Mouse (Mus musculus) layer of hippocampus, adult 6 months (tissue): Measurements from ENCODE around the gene Isy1. TPM values are rescaled to one million over a fixed set of nuclear protein-coding genes. Genes with fewer than 3 reads are reported as not detected.

Experiments used
- long read RNA-seq, 2 experiments: library from polyadenylated mRNA; unstranded; transcript quantifications; one replicate each; pipeline ENCODE4 v2.0.0; 2019 to 2020
- polyA plus RNA-seq: library from polyadenylated mRNA; unstranded; fragments of <200 nt; fragmentation: Nextera tagmentation; gene quantifications from 2 replicates; pipeline ENCODE4 v1.2.3, GENCODE M21; 2021

Gene Isy1
- polyA plus RNA-seq = 15.6 and 21.5 TPM in 2 replicates
- long read RNA-seq, experiment 1, full-length matches to known transcripts = 24 of 30 reads
- long read RNA-seq, experiment 1, partial matches to known transcripts = 1 of 30 reads
- long read RNA-seq, experiment 1, other reads (novel, unspliced or antisense) = 5 of 30 reads
- long read RNA-seq, experiment 2, full-length matches to known transcripts = 51 of 59 reads
- long read RNA-seq, experiment 2, partial matches to known transcripts = 1 of 59 reads
- long read RNA-seq, experiment 2, other reads (novel, unspliced or antisense) = 7 of 59 reads

DNA sequence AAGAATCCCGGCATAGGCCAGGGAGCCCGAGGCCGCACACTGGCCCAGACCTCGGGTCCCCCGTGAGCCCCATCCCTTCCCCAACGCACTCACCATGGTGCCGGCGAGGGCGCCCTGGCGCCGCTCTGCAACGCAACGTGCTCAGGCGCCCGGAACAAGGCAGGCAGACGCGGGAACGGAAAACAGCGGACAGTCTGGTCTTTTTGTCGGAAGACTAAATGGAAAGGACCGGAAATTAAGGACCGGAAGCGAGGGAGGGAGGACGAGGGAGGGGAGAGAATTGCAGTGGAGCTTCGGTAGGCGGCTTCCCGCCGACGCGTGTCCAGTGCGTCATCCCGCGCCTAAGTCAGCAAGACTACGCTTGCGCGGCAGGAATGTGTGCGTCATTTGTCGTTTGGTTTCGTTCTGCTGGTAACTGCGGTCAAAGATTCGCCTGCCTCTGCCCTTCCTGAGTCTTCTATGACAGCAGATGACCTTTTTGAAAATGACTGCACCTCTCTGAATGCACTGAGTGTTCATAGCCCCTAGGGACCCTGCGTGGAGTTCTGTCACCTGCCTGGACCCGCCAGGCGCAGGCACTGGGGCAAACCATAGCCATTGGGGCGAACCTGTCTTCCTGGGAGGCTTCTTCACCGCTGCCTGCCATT lies at the start of gene Isy1:
Gene Isy1 (minus strand): TSS at position 248 of the 647 bp plus-strand sequence.

DNA sequence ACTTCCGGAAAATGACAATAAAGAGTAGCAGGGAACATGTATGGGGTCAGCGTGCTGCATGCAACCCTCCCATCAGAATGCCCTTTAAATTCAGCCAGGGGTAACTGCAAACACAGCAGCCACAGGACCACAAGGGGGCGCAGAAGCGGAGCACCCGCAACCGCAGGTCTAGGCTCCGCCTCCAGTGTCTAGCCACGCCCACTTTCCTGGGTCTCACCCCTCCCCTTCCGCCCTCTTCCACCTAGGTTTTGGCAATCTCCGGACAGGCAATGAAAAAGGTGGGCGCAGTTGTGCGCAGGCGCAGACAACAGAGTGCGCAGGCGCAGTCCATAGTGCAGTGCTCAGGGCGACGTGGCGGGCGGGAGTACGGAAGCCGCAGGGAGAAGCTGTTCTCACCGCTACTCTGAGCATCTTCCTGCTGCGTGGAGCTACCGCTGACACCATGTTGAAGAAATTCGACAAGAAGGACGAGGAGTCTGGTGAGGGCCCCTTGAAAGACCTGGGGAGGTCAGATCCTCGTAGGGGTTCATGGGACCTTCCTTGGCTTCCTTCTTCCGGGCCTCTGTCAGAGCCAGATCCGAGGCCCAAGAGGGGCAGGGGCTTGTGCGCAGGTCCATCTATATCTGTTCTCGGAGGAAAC lies 49.1 kb upstream of the Isy1 start, which contains the start of gene Copg1:
Gene Copg1 (plus strand): TSS at position 221 of the 640 bp plus-strand sequence.

DNA sequence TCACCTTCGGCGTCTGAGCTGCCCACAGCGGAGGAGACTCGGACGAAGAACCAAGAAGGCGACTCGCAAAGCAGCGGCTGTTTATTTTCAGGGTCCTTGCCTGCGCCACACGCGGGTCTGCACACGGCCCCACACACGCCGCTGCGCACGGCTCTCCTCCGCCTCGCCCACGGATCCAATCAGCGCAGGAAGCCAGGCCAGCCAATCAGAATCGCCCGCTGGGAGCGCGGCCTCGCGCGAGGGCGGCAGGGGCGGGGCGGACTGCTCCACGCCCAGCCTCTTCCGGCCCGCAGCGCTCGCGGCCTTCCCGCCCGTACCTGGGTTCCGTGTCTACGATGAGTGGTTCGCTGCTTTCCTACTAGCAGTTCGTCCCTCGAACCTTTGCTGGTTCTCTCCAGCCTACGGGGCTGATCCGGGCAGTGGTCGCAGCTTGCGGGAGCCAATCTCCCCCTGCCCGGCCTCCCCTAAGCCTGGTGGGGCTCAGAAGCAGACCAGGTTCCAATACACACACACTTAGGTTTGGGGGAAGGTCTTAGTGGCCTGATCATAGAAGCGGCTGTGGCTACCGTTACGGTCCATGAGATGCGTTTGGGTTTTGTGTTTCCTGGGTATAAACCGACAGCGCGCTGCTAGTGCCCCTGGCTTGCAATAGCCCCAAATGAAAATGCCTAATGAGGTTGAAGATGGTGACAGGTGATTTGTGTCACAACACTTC lies 12.5 kb upstream of the Isy1 start, which contains the start of gene Cnbp:
Gene Cnbp (minus strand): TSS at position 207 of the 715 bp plus-strand sequence.

DNA sequence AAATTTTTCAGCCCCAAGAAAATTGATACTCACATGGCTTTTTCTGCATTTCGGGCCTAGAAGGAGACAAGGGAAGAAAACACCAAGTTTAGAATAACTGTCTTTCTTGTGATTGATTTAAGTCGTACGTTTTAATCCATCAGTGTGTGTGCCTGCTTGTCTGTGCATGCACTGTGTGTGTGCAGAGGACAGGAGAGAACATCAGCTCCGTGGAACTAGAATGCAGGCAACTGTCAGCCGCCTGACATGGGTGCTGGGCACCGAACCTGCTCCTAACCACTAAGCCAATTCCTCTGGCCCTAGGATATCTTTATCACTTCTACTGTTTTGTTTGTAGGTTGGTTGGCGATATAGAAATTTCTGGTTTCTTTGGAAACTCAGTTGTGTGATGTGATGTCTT lies 2.9 kb downstream of the Isy1 start, which contains the start of gene Gm45140:
Gene Gm45140 (minus strand): TSS at position 101 of the 400 bp plus-strand sequence.

DNA sequence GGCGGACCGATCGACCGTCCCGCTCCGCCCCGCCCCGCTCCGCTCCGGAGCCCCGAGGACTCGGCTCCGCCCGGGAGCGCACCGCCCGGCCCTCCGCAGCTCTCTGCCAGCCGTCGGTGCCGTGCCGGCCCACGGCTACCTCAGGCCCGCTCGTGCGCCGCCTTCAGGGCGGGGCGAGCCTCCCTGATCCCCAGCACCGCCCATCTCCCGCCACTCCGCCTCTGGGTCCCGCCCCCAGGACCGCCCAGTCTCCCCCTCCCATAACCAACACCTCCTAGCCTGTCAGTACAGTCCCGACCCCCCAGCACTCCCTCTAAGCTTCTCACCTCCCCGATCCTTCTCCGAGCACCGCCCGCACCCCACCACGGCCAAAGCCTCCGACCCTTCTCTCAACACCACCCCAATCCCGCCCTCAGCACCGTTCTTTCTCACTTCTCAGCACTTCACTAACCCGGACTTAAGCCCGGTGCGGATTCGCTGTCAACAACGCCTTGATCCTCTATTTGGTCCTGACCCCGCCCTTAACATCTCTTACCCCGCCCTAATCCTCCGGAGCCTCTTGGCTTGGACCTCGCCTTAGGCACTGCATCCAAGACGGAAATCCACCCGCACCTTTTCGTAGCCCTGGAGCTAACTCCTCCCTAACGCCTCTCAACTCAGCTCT lies 26.8 kb downstream of the Isy1 start, which contains the start of gene Rab43:
Gene Rab43 (minus strand): TSS at position 490 of the 664 bp plus-strand sequence.

DNA sequence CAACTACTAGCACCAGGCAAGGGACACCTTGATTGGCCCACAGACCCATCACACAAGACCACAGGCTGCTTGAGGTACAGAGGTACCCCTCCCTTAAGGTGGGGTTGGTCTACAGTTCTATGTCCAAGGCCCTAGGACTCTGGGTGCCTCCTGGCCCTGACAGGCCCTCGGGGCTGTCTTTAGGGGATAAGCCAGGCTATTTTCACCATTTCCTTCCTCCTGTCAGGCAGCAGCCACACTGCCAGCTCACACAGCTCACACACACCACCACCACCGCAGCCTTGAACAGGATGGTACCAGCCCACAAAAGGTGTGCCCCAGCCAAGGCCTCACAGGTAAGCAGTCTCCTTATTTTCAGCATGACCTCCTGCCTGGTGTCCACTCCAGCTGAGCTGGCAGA lies 60.8 kb downstream of the Isy1 start, which contains the start of gene Gp9:
Gene Gp9 (plus strand): TSS at position 231 of the 400 bp plus-strand sequence.

Other genes starting within 250 kb of the Isy1 start
- 0.08 and 0.11 TPM in 2 replicates for gene Prokr1, start 248.1 kb downstream of the Isy1 start, polyA plus RNA-seq
- 2.5 and 2.7 TPM in 2 replicates for gene Aplf, start 166.6 kb downstream of the Isy1 start, polyA plus RNA-seq
- gene Efcc1, start 107.9 kb downstream of the Isy1 start, polyA plus RNA-seq = 7.2 and 8.0 TPM in 2 replicates
- 1.3 and 1.6 TPM in 2 replicates for gene Gp9, start 60.7 kb downstream of the Isy1 start, polyA plus RNA-seq
- gene Rab43, start 26.6 kb downstream of the Isy1 start, polyA plus RNA-seq = 2.4 and 4.0 TPM in 2 replicates
- gene Gm45140, start 3.0 kb downstream of the Isy1 start, polyA plus RNA-seq = 1.1 and 1.5 TPM in 2 replicates
- 634 and 685 TPM in 2 replicates for gene Cnbp, start 12.3 kb upstream of the Isy1 start, polyA plus RNA-seq
- 159 and 160 TPM in 2 replicates for gene Copg1, start 49.0 kb upstream of the Isy1 start, polyA plus RNA-seq
- 21.7 and 27.4 TPM in 2 replicates for gene Hmces, start 75.1 kb upstream of the Isy1 start, polyA plus RNA-seq
- 1.7 and 2.0 TPM in 2 replicates for gene H1fx, start 142.8 kb upstream of the Isy1 start, polyA plus RNA-seq
- gene Rab7, start 206.5 kb upstream of the Isy1 start, polyA plus RNA-seq = 363 and 374 TPM in 2 replicates
- 106 and 110 TPM in 2 replicates for gene Rpn1, start 245.7 kb upstream of the Isy1 start, polyA plus RNA-seq